Mouse (Mus musculus): ENCODE results near the gene Ppp1r3c. TPM values are rescaled to one million over a fixed set of nuclear protein-coding genes. Genes with fewer than 3 reads are reported as not detected.
A peak's percentile ranks its signal among the peaks of the same experiment; 100 is the strongest.

Gene Ppp1r3c
- polyA plus RNA-seq, 1 experiment from 2014 or later = 22.0 TPM

DNA sequence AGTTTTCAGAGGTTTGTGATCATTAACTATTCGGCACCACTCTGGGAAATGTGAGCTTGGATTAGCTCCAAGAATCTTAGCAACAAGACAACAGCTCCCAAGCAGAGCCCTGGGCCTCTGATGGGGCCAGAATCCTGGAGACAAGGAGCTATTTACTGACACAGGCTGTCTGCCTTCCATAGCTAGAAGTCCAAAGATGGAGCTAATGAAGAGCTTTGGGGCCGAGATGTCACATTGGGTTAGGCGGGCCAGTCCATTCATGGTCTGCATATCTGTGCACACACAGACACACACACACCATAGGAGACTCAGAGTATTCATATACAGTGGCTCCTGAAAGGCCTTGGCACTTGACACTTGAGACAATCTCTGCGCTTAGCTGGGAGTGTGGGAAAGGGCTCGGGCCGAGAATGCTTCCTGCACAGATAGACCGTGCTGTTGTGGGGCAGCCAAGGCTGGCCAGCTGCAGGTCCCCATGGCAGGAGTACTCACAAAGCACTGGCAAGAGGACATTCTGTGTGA is 39.8 kb downstream of the Ppp1r3c start:
- peak; percentile 48; the same call in 1 of the 2 replicates for ATAC-seq (ENCODE audit: insufficient read depth, low FRiP score, low read depth)
- Histone ChIP-seq H3K9me3 (0 out of 2 replicates have a peak, but pooled peaks cover 4% of the 10 kb centered on the region), H3K27ac (peak overlapping the region; percentile 71), H3K27me3 (replicated peaks) (no peaks in the 10 kb centered on the region), H3K4me1 (peaks cover 22% of the 10 kb centered on the region), H3K36me3 (no peaks in the 10 kb centered on the region), H3K9ac (no peak overlapping the region), H3K4me3 (replicated peaks) (no peak overlapping the region), H3K4me2 (no peak overlapping the region)
- 41% methylated on average over 7 of the region's 7 CpGs for WGBS

DNA sequence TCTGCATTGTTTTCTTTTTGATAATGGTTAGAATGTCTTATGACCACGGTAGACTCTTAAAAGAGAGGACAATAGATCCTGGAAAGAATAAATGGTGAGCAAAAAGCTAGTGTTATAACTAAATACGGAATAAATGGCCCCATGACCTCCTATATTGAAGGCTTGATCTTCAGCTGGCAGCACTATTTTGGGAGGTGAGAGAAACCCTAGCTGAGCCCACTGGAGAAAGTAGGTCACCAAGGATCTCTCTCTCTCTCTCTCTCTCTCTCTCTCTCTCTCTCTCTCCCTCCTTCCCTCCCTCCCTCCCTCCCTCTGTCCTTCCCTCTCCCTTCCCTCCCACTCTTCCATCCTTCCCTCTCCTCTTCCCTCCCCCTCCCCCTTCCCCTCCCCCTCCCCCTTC is 42.9 kb downstream of the Ppp1r3c start:
- no peak overlapping the region for H3K27ac ChIP-seq
- ATAC-seq (ENCODE audit: insufficient read depth, low FRiP score, low read depth) = no peak
- H3K9me3 ChIP-seq = no peaks in the 10 kb centered on the region
- H3K4me3 ChIP-seq (replicated peaks) = no peak overlapping the region
- no peaks in the 10 kb centered on the region for H3K36me3 ChIP-seq
- no peak overlapping the region for H3K9ac ChIP-seq
- no peaks in the 10 kb centered on the region for H3K27me3 ChIP-seq (replicated peaks)
- 78% methylated on average over 2 of the region's 2 CpGs for WGBS
- no peak overlapping the region for H3K4me2 ChIP-seq
- peaks cover 28% of the 10 kb centered on the region for H3K4me1 ChIP-seq

DNA sequence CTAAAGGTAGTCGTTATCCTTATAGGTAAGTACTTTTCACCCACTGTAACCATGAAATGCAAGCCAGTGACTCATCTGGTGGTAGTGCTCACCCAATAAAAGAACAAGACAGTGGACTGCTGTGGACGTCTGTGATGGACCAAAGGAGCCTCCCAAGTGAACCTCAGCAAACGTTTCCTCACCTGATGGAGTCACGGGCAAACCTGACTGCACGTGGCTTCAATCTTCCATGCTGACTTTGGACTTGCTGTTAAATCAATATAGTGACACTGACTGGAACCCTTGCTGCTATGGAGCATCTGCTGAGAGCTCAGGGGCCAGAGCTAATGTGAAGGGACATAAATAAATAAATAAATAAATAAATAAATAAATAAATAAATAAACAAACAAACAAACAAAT is 44.5 kb downstream of the Ppp1r3c start:
- Histone ChIP-seq H3K9me3 (no peaks in the 10 kb centered on the region), H3K36me3 (no peaks in the 10 kb centered on the region), H3K27ac (no peak overlapping the region), H3K9ac (no peak overlapping the region), H3K27me3 (replicated peaks) (no peaks in the 10 kb centered on the region), H3K4me1 (peaks cover 26% of the 10 kb centered on the region), H3K4me2 (no peak overlapping the region), H3K4me3 (replicated peaks) (no peak overlapping the region)
- ATAC-seq (ENCODE audit: insufficient read depth, low FRiP score, low read depth) = no peak
- 87% methylated on average over 5 of the region's 5 CpGs for WGBS

DNA sequence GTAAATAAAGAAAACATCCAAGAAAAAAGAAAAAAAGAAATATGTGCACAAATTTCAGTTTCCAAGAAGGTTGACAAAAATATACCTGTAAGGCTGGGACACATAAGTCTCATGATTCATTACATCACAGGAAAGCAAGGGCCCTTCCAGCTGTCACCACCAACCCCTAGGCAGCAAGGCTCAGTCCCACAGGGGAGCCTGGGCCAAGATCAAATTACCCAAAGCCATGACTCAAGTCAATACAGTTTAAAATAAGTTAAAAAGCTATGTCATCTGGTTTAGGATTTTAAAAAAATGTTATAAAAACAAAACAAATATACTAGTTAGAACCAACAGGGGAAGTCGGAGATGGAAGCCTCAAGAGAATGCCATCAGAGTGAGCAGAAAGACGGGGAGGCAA is 45.2 kb downstream of the Ppp1r3c start:
- Histone ChIP-seq H3K27ac (no peak overlapping the region), H3K4me3 (replicated peaks) (no peak overlapping the region), H3K4me2 (no peak overlapping the region), H3K36me3 (no peaks in the 10 kb centered on the region), H3K9ac (no peak overlapping the region), H3K9me3 (no peaks in the 10 kb centered on the region), H3K27me3 (replicated peaks) (no peaks in the 10 kb centered on the region), H3K4me1 (peaks cover 19% of the 10 kb centered on the region)
- 80% methylated on average over 2 of the region's 2 CpGs for WGBS
- ATAC-seq (ENCODE audit: insufficient read depth, low FRiP score, low read depth) = no peak

DNA sequence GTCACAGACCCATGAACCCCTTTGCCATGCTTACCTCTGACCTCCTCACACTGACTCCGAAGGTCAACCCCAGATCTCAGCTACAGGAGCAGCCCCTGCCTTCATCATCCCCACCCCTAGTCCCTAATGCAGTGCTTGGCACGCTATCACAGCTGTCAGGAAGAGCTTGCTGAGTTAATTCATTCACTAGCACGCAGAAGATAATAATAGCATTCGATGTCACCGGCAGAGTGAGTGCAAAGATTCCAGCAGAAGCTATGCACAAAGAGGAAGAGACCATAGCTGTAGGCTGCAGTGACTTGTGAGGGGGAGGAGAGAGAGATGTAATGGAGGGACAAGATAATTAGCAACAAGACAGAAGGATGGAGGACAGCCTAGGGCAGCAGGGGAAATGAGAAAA is 47.2 kb downstream of the Ppp1r3c start:
- no peak overlapping the region for H3K4me2 ChIP-seq
- ATAC-seq (ENCODE audit: insufficient read depth, low FRiP score, low read depth) = no peak
- H3K36me3 ChIP-seq = no peaks in the 10 kb centered on the region
- H3K4me3 ChIP-seq (replicated peaks) = no peak overlapping the region
- H3K9me3 ChIP-seq = no peaks in the 10 kb centered on the region
- H3K27me3 ChIP-seq (replicated peaks) = no peaks in the 10 kb centered on the region
- H3K27ac ChIP-seq = peak overlapping the region; percentile 94
- peaks cover 18% of the 10 kb centered on the region for H3K4me1 ChIP-seq
- 35% methylated on average over 5 of the region's 5 CpGs for WGBS
- no peak overlapping the region for H3K9ac ChIP-seq

DNA sequence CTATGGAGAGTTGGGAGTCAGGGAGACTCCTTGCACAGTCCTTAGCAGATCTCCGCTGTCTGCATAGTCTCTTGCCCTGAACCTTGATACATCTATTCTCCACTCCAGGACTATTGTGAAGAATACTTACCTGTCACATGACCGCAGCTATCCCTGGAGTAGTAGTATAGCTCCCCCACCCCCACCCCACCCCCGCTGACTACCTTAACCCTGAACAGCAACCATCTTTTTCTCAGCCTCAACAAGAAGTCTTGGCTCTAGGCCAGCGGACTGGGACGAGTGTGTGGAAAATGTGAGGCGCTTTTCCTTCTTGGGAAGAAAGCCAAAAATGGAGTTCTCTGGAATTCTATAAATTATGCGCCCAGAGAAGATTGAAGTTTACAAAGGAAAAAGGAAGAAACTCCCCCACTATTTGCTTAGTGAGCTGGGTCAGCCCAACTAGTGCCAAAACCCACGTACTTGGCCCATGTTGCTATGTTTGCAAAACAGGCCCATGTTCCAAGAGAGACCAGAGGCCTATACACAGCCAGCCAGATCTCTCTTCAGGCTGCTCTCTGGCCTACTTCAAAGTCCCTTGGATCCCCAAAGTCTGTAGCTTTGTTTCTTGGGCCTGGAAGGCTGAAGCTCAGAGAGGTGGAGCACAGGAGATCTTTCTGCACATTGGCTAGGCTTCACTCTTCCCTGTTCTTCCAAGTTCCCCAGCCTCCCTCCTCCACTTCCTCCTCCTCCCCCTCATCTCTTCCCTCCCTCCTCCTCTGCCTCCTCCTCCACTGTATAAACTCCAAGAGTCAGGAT is 48.4 kb downstream of the Ppp1r3c start:
- H3K27ac ChIP-seq = peak overlapping the region; percentile 94
- H3K9ac ChIP-seq = no peak overlapping the region
- no peaks in the 10 kb centered on the region for H3K27me3 ChIP-seq (replicated peaks)
- no peaks in the 10 kb centered on the region for H3K36me3 ChIP-seq
- WGBS = 34% methylated on average over 8 of the region's 8 CpGs
- H3K9me3 ChIP-seq = no peaks in the 10 kb centered on the region
- H3K4me1 ChIP-seq = peaks cover 18% of the 10 kb centered on the region
- peak; percentile 84 for ATAC-seq (ENCODE audit: insufficient read depth, low FRiP score, low read depth)
- H3K4me3 ChIP-seq (replicated peaks) = no peak overlapping the region
- no peak overlapping the region for H3K4me2 ChIP-seq

DNA sequence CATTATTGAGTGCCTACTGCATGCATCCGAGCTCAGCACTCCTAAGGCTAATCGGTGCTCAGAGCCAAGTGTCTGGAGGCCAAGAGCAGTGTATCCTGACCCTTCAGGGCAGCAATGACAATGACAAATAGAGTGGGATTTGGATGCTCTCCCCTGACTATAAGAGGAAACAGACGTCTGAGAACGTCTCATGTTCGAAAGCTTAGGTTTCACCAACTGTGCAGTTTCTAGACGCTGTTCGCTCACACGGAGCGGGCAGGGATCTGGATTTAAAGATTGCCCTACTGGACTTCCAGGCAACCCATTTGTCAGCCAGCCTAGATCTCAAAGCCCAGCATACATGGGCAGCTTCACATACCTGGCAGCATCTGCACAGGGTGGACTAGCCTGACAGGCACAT is 49.4 kb downstream of the Ppp1r3c start:
- no peaks in the 10 kb centered on the region for H3K9me3 ChIP-seq
- peaks cover 18% of the 10 kb centered on the region for H3K4me1 ChIP-seq
- no peaks in the 10 kb centered on the region for H3K36me3 ChIP-seq
- peak overlapping the region; percentile 94 for H3K27ac ChIP-seq
- 58% methylated on average over 9 of the region's 9 CpGs for WGBS
- no peak overlapping the region for H3K4me2 ChIP-seq
- no peak for ATAC-seq (ENCODE audit: insufficient read depth, low FRiP score, low read depth)
- no peak overlapping the region for H3K4me3 ChIP-seq (replicated peaks)
- H3K27me3 ChIP-seq (replicated peaks) = no peaks in the 10 kb centered on the region
- no peak overlapping the region for H3K9ac ChIP-seq

DNA sequence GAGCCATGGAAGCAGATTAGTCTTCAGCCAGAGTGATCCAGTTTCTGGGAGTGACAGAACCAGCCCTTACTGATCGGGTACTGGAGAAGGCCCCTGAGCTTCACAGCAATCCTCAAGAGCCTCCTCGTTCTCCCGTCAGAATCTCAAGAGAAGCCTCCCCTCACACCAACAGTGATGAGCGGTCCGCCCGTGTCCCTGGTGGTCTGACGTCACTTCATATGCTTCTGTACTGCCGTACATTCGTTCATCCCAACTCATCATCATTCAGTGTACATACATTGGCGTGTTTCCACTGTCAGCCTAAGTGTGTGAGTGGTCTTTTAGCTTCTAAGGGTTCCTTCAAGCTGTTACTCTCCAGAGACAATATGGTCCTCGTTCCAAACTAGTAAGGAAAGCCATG is 50.4 kb downstream of the Ppp1r3c start:
- Histone ChIP-seq H3K9ac (no peak overlapping the region), H3K27me3 (replicated peaks) (no peaks in the 10 kb centered on the region), H3K4me3 (replicated peaks) (no peak overlapping the region), H3K4me1 (peaks cover 18% of the 10 kb centered on the region), H3K4me2 (no peak overlapping the region), H3K9me3 (no peaks in the 10 kb centered on the region), H3K36me3 (no peaks in the 10 kb centered on the region), H3K27ac (peak overlapping the region; percentile 94)
- no peak for ATAC-seq (ENCODE audit: insufficient read depth, low FRiP score, low read depth)
- 68% methylated on average over 11 of the region's 11 CpGs for WGBS

DNA sequence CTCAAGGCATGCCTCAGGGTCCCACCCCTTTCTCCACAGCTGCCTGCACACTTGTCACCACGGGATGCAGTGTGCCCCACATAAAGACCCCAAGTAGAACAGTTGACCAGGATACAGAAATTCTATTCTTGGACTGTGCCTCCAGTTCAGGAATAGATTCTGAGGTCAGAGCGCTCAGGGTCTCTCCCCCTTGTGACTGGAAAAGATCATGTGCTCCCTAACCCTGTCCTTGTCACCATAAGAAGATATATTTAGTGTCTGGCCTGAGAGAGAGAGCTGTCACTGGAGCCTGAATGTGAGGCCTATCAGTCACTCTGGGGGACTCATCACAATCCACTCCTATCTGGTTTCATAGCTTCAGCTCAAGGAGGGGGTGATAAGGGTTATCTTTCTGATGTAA is 53.9 kb downstream of the Ppp1r3c start:
- H3K36me3 ChIP-seq = no peaks in the 10 kb centered on the region
- WGBS = 72% methylated on average over 2 of the region's 2 CpGs
- H3K4me1 ChIP-seq = peaks cover 8% of the 10 kb centered on the region
- H3K4me2 ChIP-seq = no peak overlapping the region
- no peak overlapping the region for H3K4me3 ChIP-seq (replicated peaks)
- H3K9me3 ChIP-seq = no peaks in the 10 kb centered on the region
- H3K27ac ChIP-seq = no peak overlapping the region
- H3K9ac ChIP-seq = no peak overlapping the region
- ATAC-seq (ENCODE audit: insufficient read depth, low FRiP score, low read depth) = no peak
- no peaks in the 10 kb centered on the region for H3K27me3 ChIP-seq (replicated peaks)

Other genes with a start within 250 kb of the Ppp1r3c start
- 4.5 and 5.3 TPM in 2 replicates for gene Hectd2, start 182.0 kb downstream of the Ppp1r3c start, polyA plus RNA-seq (2015; fragmentation: Nextera tagmentation; extraction: Ambion mirVana)
- 41.4 and 46.2 TPM in 2 replicates for gene Tnks2, start 97.6 kb upstream of the Ppp1r3c start, polyA plus RNA-seq (2015; fragmentation: Nextera tagmentation; extraction: Ambion mirVana)
- 5.4 and 6.1 TPM in 2 replicates for gene Fgfbp3, start 183.0 kb upstream of the Ppp1r3c start, polyA plus RNA-seq (2015; fragmentation: Nextera tagmentation; extraction: Ambion mirVana)
- gene Btaf1, start 189.4 kb upstream of the Ppp1r3c start, polyA plus RNA-seq (2015; fragmentation: Nextera tagmentation; extraction: Ambion mirVana) = 9.8 and 10.0 TPM in 2 replicates

All from stomach, embryonic 15.5 days (tissue).